Mouse (Mus musculus) forebrain, embryonic 11.5 days (tissue): ENCODE data around the gene Clhc1. TPM values are rescaled to one million over a fixed set of nuclear protein-coding genes. Genes with fewer than 3 reads are reported as not detected.

Source experiments
- ATAC-seq: fragments of 200-750 bp; cut with Nextera tagmentation; replicated peaks from 2 replicates; pipeline ENCODE4 v1.8.0; 2017; ENCODE audit warnings: moderate TSS enrichment; ENCODE audit not compliant: low FRiP score
- DNase-seq: peaks from one replicate; pipeline ENCODE4 v3.0.0-alpha.2; 2017; ENCODE audit warnings: low spot score
- H3K27ac ChIP-seq: fragments of 300-500 bp; sonication (generic); 2 replicates; pipeline ENCODE4 v1.5.1; 2014; ENCODE audit warnings: low read depth, low read length
- H3K27me3 ChIP-seq: fragments of 300-500 bp; sonication (generic); 2 replicates; pipeline ENCODE4 v1.6.1; 2014; ENCODE audit warnings: mild to moderate bottlenecking, low read length, mixed read lengths; ENCODE audit not compliant: control insufficient read depth, insufficient read depth
- H3K36me3 ChIP-seq: fragments of 300-500 bp; sonication (generic); 2 replicates; pipeline ENCODE4 v1.6.1; 2014; ENCODE audit warnings: mild to moderate bottlenecking, low read length, moderate library complexity, mixed read lengths; ENCODE audit not compliant: control insufficient read depth, insufficient read depth
- H3K4me1 ChIP-seq: fragments of 300-500 bp; sonication (generic); replicated peaks from 2 replicates; pipeline ENCODE4 v1.6.1; 2014; ENCODE audit warnings: low read length, mixed read lengths; ENCODE audit not compliant: control insufficient read depth, insufficient read depth
- H3K4me2 ChIP-seq: fragments of 300-500 bp; sonication (generic); 2 replicates; pipeline ENCODE4 v1.6.1; 2014; ENCODE audit warnings: low read depth, mild to moderate bottlenecking, low read length, moderate library complexity, mixed read lengths; ENCODE audit not compliant: severe bottlenecking
- H3K4me3 ChIP-seq: fragments of 300-500 bp; sonication (generic); 2 replicates; pipeline ENCODE4 v1.5.1; 2014; ENCODE audit warnings: low read depth, low read length
- H3K9ac ChIP-seq: fragments of 300-500 bp; sonication (generic); 2 replicates; pipeline ENCODE4 v1.6.1; 2014; ENCODE audit warnings: low read length
- H3K9me3 ChIP-seq: fragments of 300-500 bp; sonication (generic); 2 replicates; pipeline ENCODE4 v1.6.1; 2016; ENCODE audit warnings: low read length, mixed read lengths; ENCODE audit not compliant: control insufficient read depth
- WGBS: fragments of 180-500 bp; shearing (Covaris S2); extraction: QIAGEN DNeasy Blood & Tissue Kit; methylation state at CpG from one replicate; pipeline ENCODE4 v1.1.7; 2014; 5-methylcytosine and 5-hydroxymethylcytosine counted together
- polyA plus RNA-seq: library from polyadenylated mRNA; unstranded; fragments of >200 nt; fragmentation: Nextera tagmentation; extraction: Ambion mirVana; gene quantifications from 2 replicates; pipeline ENCODE4 v1.2.1, GENCODE M21; 2014

The Clhc1 gene
- polyA plus RNA-seq, 1 experiment from 2014 or later: 0.20 TPM

DNA sequence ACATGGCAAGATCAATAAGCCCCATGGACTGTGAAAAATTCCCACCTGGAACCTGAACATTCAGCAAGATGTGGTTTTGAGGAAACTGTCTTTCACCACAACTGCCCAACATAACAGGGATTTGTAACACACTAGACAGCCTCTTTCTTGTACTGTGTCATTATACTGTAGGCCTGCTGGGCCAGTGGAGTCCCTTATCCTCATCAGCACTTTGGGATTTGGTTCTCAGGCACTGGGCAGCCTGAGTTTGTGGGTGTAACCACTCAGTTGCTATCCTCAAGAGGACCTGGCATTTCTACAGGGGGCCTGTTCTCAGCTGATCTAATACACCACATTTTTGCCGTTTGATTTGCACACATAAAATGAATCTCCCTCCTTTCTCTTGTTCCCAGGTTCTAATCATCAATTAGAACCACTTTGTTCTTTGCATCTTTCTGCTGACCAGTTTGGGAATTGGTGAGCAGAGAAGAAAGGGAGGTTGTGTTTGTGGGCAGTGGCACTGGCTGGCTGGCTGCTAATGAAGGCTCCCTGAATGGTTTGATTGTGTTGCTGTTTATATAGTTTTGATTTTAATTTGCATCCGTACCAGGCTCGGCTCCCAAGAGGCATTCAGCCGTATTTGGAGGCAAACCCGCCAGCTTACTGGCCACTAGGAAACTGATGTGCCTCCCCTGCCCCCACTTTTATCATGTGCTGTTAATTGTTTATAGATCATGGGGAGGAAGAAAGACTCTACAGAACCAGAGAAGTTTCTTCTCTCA lies 74.5 kb downstream of the Clhc1 start:
- no peak overlapping the region for H3K27ac ChIP-seq
- H3K4me3 ChIP-seq: no peak overlapping the region
- no peaks in the 10 kb centered on the region for H3K4me1 ChIP-seq
- DNase-seq (no peak), ATAC-seq (peak; percentile 63)
- no peaks in the 10 kb centered on the region for H3K9me3 ChIP-seq
- H3K4me2 ChIP-seq: no peak overlapping the region
- H3K27me3 ChIP-seq: no peaks in the 10 kb centered on the region
- no peak overlapping the region for H3K9ac ChIP-seq
- no peaks in the 10 kb centered on the region for H3K36me3 ChIP-seq
- WGBS: 53% methylated on average over 5 of the region's 5 CpGs

DNA sequence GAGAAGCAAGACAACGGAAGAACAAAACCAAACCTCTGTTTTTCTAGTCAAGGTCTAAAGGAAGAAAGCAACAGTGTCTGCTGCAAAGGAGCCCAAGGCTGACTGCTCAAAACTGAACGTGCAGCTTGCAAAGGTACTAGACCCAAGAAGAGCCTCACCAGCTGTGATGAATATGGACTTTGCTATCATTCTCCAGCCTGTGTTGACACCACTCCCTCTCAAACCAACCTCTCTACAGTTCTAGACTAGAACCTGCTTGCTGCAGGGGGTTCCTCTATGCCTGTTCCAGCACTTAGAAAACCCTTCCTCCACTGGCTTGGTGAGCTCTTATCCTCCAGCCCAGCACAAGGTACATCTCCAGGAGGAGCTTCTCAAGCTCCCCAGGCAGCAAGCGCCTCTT lies 75.6 kb downstream of the Clhc1 start:
- ATAC-seq: no peak

DNA sequence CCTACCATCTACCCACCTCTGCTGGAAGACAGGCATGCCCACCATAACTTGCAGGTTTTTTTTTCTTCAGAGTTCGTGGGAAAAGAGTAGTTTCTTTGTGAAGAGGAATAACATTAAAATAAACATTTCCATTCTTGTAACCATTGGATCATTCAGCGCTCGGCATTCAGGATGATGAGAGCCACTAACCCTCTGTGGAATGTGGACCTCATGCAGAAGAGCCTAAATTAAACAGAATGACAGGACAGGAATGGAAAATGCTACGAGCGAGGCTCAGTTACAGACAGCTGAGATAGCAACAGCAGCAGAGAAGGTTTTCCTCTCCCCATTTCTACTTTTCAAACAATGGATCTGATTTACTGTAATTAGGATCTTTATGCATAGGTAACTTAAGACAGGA lies 78.8 kb downstream of the Clhc1 start:
- Histone ChIP-seq H3K4me3 (no peak overlapping the region), H3K9ac (no peak overlapping the region), H3K27me3 (no peaks in the 10 kb centered on the region), H3K36me3 (no peaks in the 10 kb centered on the region), H3K4me2 (no peak overlapping the region), H3K27ac (no peak overlapping the region), H3K9me3 (no peaks in the 10 kb centered on the region), H3K4me1 (no peaks in the 10 kb centered on the region)
- WGBS: 82% methylated on average over 5 of the region's 5 CpGs
- ATAC-seq (no peak), DNase-seq (no peak)

More for the DNA sequence above, 75.6 kb downstream of the Clhc1 start:
- Histone ChIP-seq H3K9ac (no peak overlapping the region), H3K9me3 (no peaks in the 10 kb centered on the region), H3K4me3 (no peak overlapping the region), H3K27ac (no peak overlapping the region), H3K4me1 (no peaks in the 10 kb centered on the region), H3K36me3 (no peaks in the 10 kb centered on the region), H3K4me2 (no peak overlapping the region), H3K27me3 (no peaks in the 10 kb centered on the region)
- DNase-seq: no peak
- 87% methylated on average over 3 of the region's 3 CpGs for WGBS

DNA sequence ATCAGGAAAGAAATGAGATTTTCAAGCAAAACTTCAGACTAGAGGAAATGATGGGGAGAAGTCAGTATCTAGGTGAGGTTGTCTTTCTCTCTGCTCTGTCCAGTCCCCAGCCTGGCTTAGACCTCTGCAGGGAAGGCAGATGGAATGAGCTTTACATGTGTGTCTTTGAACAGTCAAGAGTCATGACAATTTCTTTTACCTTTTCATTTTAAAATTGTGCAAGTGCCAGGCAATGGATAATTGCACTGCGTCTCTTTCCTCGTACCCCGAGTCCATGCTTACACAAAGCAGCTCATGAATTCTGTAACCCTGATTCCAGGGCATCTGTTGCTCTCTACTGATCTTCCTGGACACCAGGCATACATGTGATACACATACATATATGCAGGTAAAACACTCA lies 80.0 kb downstream of the Clhc1 start:
- Histone ChIP-seq H3K27ac (no peak overlapping the region), H3K9ac (no peak overlapping the region), H3K4me3 (no peak overlapping the region), H3K36me3 (no peaks in the 10 kb centered on the region), H3K9me3 (no peaks in the 10 kb centered on the region), H3K4me2 (no peak overlapping the region), H3K27me3 (no peaks in the 10 kb centered on the region), H3K4me1 (no peaks in the 10 kb centered on the region)
- no peak for DNase-seq
- ATAC-seq: no peak
- WGBS: 96% methylated on average over 3 of the region's 3 CpGs

Other genes with a start within 250 kb of the Clhc1 start
- 59.4 and 61.2 TPM in 2 replicates for gene Ccdc88a, start 174.3 kb upstream of the Clhc1 start, polyA plus RNA-seq
- gene Prorsd1, start 32.9 kb upstream of the Clhc1 start, polyA plus RNA-seq: 19.3 and 24.2 TPM in 2 replicates
- gene Mtif2, start 21.5 kb upstream of the Clhc1 start, polyA plus RNA-seq: 45.9 and 49.9 TPM in 2 replicates
- gene Rps27a, start 159 bp downstream of the Clhc1 start, polyA plus RNA-seq: 898 and 939 TPM in 2 replicates
- 70.0 and 78.7 TPM in 2 replicates for gene Rtn4, start 145.0 kb downstream of the Clhc1 start, polyA plus RNA-seq